Mouse (Mus musculus) 3134 (cell line): ENCODE measurements around the gene Irf9.

Experiments
- DNase-seq: peaks from one replicate; pipeline ENCODE4 v3.0.0-alpha.2; 2011; ENCODE audit warnings: low spot score; ENCODE audit not compliant: insufficient read length; ENCODE audit errors: extremely low read depth

The Irf9 gene

DNA sequence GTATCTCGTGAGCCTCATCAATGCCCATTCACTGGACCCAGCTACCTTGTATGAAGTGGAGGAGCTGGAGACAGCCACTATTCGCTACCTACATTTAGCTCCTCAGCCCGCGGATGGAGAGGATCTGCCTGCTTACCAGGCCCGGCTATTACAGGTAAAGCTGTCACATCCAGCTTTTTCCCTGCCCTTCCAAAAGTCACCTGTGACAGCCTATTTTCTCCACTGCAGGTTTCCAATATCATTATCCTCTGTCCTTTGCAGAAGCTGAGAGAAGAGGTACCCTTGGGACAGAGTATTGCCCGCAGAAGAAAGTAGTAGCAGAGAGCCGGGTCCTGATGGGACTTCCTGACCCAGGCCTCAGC is at the start of gene Irf9:
Irf9 (plus strand) TSS at position 301 of the 362 bp plus-strand sequence.
- DNase-seq: no peak

DNA sequence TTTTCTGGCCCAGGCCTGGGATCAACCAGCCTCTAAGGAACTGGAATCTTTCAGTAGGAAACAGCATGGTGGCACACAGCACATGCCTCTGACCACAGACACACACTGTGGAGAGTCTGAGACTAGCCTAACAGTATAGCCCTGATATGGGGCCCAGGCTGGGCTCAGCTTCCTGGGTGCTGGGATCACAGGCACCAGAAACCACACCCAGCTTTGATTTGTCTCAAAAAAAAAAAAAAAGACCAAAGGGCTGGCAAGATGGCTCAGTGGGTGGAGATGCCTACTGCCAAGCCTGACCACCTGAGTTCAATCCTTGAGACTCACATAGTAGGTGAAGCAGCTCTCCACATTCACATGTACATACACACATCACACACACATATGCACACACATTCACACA is 48.7 kb upstream of the Irf9 start:
- no peak for DNase-seq

DNA sequence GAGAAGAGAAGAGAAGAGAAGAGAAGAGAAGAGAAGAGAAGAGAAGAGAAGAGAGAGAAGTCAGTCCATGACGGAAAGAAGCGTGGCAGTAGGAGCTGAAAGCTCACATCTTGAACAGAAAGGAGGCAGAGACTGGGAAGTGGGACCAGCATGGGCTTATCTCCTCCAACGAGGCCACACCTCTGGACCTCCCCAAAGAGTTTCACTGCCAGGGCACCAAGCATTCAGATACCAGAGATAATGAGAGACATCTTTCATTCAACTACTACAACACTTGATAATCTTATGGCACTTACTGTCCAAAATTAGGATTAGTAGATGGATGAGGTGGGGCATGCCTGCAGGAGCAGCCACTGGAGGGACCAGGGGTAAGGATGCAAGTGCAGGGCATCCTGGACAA is 47.6 kb upstream of the Irf9 start:
- DNase-seq: no peak

DNA sequence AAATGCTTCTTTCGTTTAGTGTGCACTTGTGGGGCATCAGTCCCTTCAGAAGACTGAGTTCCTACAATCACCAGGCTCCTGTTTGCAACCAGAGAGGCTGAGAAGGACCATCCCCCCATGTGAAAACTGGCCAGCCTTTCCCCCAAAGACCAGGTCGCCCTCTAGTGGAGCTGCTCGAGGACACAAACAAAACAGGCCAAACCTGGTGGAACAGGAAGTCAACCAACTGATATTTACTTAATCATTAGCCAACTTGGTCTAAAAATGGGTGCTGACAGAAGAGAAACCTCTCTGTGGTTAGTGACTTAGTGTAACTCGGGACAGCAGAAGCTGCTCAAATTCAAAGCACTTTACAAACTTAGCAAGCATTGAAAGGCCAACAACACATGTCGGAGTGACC is 46.4 kb upstream of the Irf9 start:
- peak; percentile 41 for DNase-seq

DNA sequence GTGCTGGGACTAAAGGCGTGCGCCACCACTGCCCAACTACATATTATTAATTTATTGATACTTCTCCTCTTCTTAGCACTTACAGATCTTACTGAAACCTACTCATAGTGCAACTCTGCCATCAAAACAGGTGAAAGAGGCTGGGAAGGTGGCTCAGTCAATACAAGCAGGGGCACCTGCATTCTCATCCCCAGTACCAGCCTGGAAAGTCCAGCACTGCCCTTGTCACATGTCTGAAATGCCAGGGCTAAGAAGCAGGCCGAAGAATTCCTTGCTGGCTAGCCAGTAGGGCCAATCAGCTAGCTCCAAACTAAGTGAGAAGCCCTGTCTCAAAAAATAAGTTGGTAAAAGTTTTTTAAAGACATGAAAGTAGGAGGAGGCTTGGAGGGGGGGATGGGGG is 45.8 kb upstream of the Irf9 start:
- DNase-seq: no peak

DNA sequence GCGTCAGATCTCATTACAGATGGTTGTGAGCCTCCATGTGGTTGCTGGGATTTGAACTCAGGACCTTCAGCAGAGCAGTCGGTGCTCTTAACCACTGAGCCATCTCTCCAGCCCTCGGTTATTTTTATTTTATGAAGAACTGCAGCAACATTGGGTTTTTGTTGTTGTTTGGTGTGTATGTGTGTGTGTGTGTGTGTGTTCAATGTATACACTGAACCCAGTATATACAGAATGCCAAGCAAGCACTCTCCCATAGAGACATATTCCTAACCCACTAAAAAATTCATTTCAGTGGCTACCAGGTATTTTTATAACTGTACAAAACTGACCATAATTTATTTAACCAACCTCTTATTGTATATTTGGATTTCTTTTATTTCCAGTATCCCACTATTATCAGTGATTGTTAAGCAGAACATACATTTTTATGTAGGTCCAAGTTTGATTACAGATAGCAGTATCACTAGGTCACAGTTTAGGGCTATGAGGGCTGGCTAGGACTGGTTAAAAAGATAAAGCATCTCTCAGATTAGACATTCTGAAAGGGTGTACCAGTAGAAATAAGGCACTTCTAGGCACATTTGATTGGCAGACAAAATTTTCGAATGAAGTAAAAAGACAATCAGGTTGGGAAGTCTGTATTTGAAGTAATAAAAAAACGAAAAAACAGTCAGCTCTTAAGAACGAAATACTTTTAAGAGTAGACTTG is 44.5 kb upstream of the Irf9 start:
- no peak for DNase-seq

DNA sequence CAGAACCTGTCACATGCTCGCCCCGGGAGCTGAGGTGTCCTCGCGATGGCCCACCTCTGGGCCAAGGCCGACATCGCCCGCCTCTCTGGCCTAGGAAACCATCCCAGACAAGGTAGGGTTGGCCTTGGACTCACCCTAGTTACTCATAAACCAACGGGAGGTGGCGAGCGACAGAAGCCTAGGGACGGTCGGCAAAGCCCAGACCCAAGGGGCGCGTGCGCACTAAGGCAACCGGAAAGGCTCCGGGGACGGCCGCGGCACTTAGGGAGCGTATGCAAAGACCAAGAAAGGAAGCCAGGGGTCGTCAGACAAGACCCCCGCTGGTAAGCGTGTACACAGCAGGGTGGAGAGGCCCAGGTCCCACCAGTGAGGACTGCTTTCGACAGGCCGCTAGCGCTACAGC is 43.6 kb upstream of the Irf9 start, which contains the start of gene Dcaf11:
Dcaf11 (plus strand) TSS at position 208 of the 403 bp plus-strand sequence.
- peak; percentile 92 for DNase-seq

DNA sequence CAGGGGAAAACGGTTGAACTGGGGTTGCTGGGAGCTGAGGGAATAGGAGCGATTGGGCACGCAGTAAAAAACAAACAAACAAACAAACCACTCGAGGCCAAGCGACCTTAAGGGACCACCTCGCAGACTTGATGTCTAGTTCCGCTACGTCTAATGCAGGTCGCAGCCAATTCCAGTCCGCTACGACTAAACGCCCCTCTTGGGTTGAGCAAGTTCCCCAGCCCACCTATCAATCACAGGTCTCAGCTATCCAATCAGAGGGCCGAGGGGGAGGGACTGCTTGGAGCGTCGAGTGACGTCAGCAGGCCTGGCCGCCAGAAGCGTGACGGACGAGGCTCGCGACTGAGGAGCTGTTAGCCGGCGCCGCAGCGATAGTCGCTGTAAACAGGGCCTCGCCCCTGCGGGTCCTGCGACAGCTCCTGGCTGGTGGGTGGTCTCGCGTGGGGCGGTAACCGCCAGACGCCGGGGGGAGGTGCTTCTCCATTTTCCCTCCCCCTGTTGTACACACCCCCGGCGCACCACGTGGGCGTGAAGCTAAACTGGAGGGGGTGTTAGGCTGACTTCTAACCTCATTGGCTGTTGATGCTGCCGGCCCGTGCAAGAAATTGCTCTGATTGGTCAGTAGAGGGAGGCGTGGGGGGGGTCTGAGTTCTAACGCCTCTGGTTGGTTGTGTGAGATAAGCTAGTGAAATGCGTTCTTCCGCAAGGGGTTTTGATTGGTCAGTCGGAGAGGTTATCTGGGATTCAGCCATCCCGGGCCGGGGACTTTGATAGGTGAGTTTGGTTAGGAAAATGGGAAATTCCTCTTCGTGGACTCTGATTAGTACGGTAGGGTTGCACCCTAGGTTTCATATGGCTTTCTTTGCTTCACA is 42.9 kb upstream of the Irf9 start, which contains the start of gene A730061H03Rik:
A730061H03Rik (minus strand) TSS at position 205 of the 872 bp plus-strand sequence.
- peak; percentile 96 for DNase-seq

DNA sequence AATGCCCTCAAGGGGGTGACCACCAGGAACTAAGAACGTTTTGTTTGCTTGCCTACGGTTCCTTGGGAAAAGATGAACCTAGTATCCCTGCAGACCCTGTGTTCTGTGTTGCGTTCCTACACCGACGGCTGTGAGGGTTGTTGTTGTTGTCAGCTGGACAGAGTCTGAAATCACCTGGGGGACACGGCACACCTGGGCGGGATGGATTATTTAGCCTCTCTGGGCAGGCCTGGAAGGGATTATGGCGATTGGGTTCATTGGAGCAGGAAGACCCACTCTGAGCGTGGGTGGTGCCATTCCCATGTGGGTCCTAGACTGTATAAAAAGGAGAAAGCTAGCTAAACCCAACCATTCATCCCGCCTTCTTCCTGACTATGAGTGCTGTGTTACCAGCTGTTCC is 41.5 kb upstream of the Irf9 start:
- no peak for DNase-seq

DNA sequence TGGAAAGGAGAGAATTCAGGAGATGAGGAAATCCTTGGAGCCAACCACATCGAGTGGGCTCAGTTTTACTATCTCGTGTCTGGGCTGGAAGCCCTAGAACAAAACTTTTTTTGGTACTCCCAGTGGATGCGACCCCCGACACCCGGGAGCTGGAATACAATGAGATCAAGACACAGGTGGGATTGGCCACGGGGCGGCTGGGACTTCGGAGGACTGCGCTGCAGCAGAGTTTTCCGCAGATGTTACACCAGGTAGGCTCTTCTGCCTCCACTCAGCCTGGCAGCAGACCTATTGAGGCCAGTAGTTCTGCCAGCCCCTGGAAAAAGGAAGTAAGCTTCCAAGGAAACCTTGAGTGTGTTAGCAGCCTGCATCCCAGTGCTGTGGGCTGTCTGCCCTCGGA is 40.1 kb upstream of the Irf9 start:
- DNase-seq: no peak

DNA sequence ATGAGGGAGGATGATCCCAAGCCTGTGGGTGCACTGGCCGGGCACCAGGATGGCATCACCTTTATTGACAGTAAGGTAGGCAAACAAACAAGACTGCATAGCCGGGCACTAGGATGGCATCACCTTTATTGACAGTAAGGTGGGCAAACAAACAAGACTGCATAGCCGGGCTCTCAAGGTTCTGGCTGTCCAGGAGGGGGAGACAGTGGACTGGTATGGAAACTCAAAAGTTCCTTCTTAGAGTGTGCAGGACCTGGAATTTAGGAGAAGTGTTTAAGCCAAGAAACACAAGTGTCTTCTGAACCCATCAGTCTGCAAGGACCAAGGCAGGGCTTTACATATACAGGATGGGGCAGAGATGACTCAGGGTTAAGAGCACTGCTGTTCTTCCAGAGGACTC is 37.6 kb upstream of the Irf9 start:
- no peak for DNase-seq

DNA sequence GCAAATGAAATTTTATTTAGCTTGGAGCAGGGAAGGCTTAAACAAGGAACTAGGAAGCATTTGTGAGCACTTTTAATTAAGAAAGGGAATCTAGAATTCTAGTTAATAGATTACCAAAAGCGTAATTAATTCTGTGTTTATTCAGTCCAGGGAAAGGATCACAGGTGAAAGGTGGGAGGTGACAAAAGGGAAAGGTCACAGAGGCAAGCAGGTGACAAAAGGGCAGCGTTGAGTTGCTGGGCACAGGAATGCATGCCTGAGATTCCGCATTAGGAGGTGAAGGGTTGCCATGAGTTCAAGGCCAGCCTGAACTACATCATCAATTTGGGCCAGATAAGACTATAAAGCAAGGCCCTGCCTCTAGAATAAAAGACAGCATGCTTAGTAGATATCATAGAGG is 35.9 kb upstream of the Irf9 start:
- DNase-seq: no peak

DNA sequence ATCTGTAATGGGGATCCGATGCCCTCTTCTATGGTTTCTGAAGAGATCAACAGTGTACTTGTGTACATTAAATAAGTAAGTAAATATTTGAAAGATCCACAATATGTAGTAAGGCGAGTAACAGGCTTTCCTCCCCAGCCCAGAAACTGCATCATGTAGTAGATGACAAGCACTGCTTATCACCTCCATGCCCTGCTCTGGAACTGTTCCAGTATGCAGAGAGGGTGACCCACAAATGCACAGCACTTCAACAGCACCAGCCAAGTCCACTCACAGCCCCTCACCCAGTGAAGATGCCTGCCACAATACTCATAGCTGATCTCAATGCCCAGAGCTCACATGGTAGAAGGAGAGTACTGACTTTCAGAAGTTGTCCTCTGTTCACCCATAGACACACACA is 32.8 kb upstream of the Irf9 start:
- DNase-seq: no peak

DNA sequence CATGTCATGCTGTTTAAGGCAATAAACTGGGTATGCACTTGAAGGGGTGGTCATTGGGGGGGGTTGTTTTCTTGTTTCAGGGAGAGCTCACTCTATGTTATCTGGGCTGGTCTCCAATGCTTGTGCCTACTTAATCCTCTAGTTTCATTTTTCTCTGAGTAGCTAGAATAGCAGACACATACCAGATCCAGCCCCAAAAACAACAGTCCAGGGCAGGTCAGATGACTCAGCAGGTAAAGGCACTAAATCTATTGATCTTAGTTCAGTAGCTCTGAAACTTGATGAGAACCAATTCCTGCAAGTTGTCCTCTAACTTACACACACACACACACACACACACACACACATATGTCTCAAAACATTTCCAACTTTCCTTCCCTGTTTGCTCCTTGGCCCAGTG is 31.6 kb upstream of the Irf9 start:
- no peak for DNase-seq

DNA sequence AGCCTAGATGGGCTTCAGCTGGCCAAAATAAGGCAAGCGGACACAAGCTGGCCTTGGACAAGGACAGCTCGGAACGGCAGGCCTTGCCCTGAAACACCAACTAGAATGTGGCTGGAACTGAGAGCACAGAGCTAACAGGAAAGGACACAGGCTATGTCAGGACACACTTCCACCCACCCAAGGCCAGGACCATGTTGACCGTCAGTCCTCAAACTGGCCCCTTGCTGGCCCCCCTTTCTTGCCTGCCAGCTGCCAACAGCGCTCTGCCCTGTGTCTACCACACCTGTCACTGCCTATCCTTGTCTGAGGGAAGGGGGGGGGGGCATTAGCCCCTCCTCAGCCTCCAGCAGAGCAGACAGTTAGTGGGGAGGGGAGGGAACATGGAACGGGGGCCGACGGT is 28.1 kb upstream of the Irf9 start, which contains the start of gene Fitm1:
Fitm1 (plus strand) TSS at position 316 of the 400 bp plus-strand sequence.
- DNase-seq: no peak

DNA sequence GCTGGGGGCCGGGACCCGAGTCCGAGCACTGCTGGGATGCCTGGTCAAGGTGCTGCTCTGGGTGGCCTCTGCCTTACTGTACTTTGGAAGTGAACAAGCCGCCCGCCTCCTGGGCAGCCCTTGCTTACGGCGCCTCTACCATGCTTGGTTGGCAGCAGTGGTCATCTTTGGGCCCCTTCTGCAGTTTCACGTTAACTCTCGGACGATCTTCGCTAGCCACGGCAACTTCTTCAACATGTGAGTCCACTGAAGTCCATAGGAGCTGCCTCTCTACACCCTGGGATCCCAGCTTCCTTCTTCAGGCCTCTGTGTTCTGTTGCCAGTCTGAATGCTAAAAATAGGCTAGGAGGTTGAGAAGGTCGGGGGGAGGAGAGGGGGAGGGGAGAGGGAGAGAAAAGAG is 27.7 kb upstream of the Irf9 start:
- no peak for DNase-seq

DNA sequence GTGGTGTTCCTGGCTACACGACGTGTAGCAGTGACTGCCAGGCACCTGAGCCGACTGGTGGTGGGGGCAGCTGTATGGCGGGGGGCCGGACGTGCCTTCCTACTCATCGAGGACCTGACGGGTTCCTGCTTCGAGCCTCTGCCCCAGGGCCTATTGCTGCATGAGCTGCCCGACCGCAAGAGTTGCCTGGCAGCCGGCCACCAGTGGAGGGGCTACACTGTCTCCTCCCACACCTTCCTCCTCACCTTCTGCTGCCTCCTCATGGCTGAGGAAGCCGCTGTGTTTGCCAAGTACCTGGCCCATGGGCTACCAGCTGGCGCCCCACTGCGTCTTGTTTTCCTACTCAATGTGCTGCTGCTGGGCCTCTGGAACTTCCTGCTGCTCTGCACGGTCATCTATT is 27.0 kb upstream of the Irf9 start:
- DNase-seq: no peak

DNA sequence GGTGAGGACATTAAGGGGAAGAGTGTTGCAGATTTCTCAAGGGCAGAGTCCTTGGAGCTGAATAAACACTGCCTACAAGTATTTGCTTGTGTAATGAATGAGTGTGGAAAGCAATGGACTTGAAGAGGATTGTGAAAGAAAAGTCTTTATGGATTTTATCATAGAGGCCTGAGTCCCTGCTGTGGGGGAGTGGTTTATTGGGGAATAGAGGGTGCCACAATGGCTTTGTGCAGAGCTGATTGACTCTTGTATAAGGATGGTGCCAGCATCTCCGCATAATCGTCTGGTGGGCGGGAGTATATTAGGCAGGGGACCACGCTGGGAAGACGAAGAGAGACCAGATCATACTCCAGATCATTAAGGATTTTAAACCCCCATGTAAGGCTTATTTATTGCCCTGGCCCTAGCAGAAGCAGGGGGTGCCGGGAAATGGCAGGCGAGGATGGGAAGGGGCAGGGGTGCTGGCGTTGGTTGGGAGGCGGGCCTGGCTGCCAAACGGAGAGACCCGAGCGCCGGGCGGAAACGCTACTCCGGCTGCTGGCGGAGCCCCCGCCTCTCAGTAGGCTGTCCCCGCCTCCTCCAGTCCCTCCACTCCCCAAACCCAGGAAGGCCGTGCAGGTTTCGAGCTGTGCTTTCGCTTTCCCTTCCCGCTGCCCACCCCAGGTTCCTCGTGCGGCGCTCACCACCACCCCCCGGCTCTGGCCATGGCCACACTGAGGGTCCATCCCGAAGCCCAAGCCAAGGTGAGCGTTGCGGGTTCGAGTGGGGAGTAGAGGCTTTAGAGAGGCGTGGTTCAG is 25.3 kb upstream of the Irf9 start, which contains the start of gene Psme1:
Psme1 (plus strand) TSS at position 253 of the 797 bp plus-strand sequence.
- DNase-seq: peak; percentile 83

DNA sequence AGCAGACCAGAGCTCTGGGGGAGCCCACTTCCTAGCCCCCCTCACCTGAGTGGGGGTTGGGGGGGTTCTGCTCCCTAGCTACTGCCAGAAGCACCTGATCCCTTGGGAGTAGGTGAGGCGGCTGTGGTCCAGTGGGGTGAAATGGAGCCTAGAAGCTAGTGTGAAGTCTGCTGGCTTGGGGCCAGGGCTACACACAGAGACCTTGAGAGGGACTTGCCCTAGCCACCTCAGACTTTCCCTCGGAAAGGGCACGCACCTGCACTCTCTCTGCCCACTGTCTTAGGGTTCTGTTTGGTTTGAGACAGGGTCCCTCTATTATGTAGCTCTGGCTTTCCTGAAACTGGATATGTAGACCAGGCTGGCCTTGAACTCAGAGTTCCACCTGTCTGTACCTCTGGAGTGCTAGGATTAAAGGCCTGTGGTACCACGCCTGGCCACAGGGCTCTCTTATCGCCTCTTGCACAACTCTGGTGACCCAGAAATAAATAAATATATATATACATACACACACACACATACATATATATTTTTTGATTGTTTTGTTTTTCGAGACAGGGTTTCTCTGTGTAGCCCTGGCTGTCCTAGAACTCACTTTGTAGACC is 24.6 kb upstream of the Irf9 start:
- no peak for DNase-seq
